Mouse (Mus musculus) fat pad, adult 2 months (tissue): ENCODE results near the gene Hspa1l.
"Not testable (repeated sequence)": the region's sequence is repeated elsewhere in the genome, so short reads cannot be mapped to it uniquely, and the experiment has no call there.

Experiments
- DNase-seq: peaks from one replicate; pipeline ENCODE4 v3.0.0-alpha.2; 2011; ENCODE audit warnings: low read depth, low spot score; ENCODE audit errors: extremely low read depth

Hspa1l gene

GRCm38 (mm10) chr17:34971694-34972068 is 822 bp upstream of the Hspa1l start:
- not testable (repeated sequence) for DNase-seq

- DNase-seq: no peak
Observed at GRCm38 (mm10) chr17:34975581-34976492, 3.3 kb downstream of the Hspa1l start.

- no peak for DNase-seq
Observed at GRCm38 (mm10) chr17:34977000-34977399, 4.5 kb downstream of the Hspa1l start.

GRCm38 (mm10) chr17:34978239-34978638 is 5.7 kb downstream of the Hspa1l start:
- no peak for DNase-seq

- no peak for DNase-seq
Observed at GRCm38 (mm10) chr17:34979631-34980030, 7.1 kb downstream of the Hspa1l start.

GRCm38 (mm10) chr17:34980655-34981054 is 8.2 kb downstream of the Hspa1l start:
- no peak for DNase-seq

- DNase-seq: no peak
Observed at GRCm38 (mm10) chr17:34981690-34982180, 9.2 kb downstream of the Hspa1l start, which contains the start of gene Lsm2. Gene Lsm2, plus strand, starts transcription at chr17:34981862.

- no peak for DNase-seq
Observed at GRCm38 (mm10) chr17:34982328-34982727, 9.8 kb downstream of the Hspa1l start.

- DNase-seq: no peak
Observed at GRCm38 (mm10) chr17:34984218-34984617, 11.7 kb downstream of the Hspa1l start.

- no peak for DNase-seq
Observed at GRCm38 (mm10) chr17:34994751-34995150, 22.2 kb downstream of the Hspa1l start.

GRCm38 (mm10) chr17:34995192-34995591 is 22.7 kb downstream of the Hspa1l start:
- DNase-seq: not testable (repeated sequence)

- not testable (repeated sequence) for DNase-seq
Observed at GRCm38 (mm10) chr17:34995927-34996326, 23.4 kb downstream of the Hspa1l start.

- DNase-seq: no peak
Observed at GRCm38 (mm10) chr17:34996411-34997141, 24.1 kb downstream of the Hspa1l start.

GRCm38 (mm10) chr17:34997142-34997483 is 24.6 kb downstream of the Hspa1l start:
- DNase-seq: no peak

GRCm38 (mm10) chr17:34998526-34999430 is 26.3 kb downstream of the Hspa1l start:
- DNase-seq: no peak

- DNase-seq: not testable (repeated sequence)
Observed at GRCm38 (mm10) chr17:34999871-35000716, 27.6 kb downstream of the Hspa1l start.

GRCm38 (mm10) chr17:35000717-35001451 is 28.4 kb downstream of the Hspa1l start, which contains the start of gene Vars:
Gene Vars, plus strand, starts transcription at chr17:35000987.
- DNase-seq: no peak

GRCm38 (mm10) chr17:35001452-35002152 is 29.1 kb downstream of the Hspa1l start:
- no peak for DNase-seq
